Mouse (Mus musculus) ES-Bruce4 (cell line): ENCODE data around the gene Jak2. TPM values are rescaled to one million over a fixed set of nuclear protein-coding genes. Genes with fewer than 3 reads are reported as not detected.

Source experiments
- H3K27ac ChIP-seq: 2 replicates; pipeline ENCODE4 v1.5.1; 2012; ENCODE audit warnings: low read length, inconsistent platforms; ENCODE audit not compliant: insufficient read depth
- H3K27me3 ChIP-seq: 2 replicates; pipeline ENCODE4 v1.6.1; 2012; ENCODE audit warnings: mild to moderate bottlenecking, low read length, inconsistent platforms; ENCODE audit not compliant: control insufficient read depth, poor library complexity, insufficient read depth, severe bottlenecking
- H3K36me3 ChIP-seq: 2 replicates; pipeline ENCODE4 v1.6.1; 2012; ENCODE audit warnings: inconsistent platforms, mild to moderate bottlenecking, low read length, moderate library complexity; ENCODE audit not compliant: control insufficient read depth, poor library complexity, insufficient read depth, severe bottlenecking
- H3K4me1 ChIP-seq: one replicate; pipeline ENCODE4 v1.8.1; 2011; ENCODE audit warnings: low read length; ENCODE audit not compliant: control insufficient read depth, insufficient read depth
- H3K4me3 ChIP-seq: 2 replicates; pipeline ENCODE4 v1.5.1; 2011; ENCODE audit warnings: low read depth, mild to moderate bottlenecking, low read length
- H3K9ac ChIP-seq: 2 replicates; pipeline ENCODE4 v1.6.1; 2012; ENCODE audit warnings: low read depth, mild to moderate bottlenecking, inconsistent platforms; ENCODE audit not compliant: poor library complexity, severe bottlenecking
- H3K9me3 ChIP-seq: replicated peaks from 2 replicates; pipeline ENCODE4 v1.6.1; 2012; ENCODE audit warnings: mild to moderate bottlenecking, low read length, inconsistent platforms; ENCODE audit not compliant: control insufficient read depth, poor library complexity, insufficient read depth, severe bottlenecking
- CTCF ChIP-seq: IDR thresholded peaks from one replicate; pipeline ENCODE4 v1.8.1; 2011; ENCODE audit warnings: low read depth, low read length
- EP300 ChIP-seq: IDR thresholded peaks from 2 replicates; pipeline ENCODE4 v1.6.1; 2011; ENCODE audit warnings: low read depth, low read length; ENCODE audit not compliant: insufficient read depth
- POLR2A ChIP-seq: IDR thresholded peaks from one replicate; pipeline ENCODE4 v1.8.1; 2011; ENCODE audit warnings: low read length; ENCODE audit not compliant: insufficient read depth
- polyA plus RNA-seq: library from polyadenylated mRNA; stranded (reverse); fragments of >200 nt; gene quantifications from 2 replicates; pipeline ENCODE4 v1.2.4, GENCODE M21; 2011; ENCODE audit warnings: low read depth; ENCODE audit not compliant: missing spikeins, insufficient read depth, insufficient read length

Gene Jak2
- polyA plus RNA-seq, 1 experiment, result 12.6 TPM

GRCm38 (mm10) chr19:29215811-29216509 is 35.7 kb upstream of the Jak2 start:
- Histone ChIP-seq H3K9me3 (no peaks in the 10 kb centered on the region), H3K27ac (no peak overlapping the region), H3K4me1 (no peaks in the 10 kb centered on the region), H3K4me3 (no peak overlapping the region), H3K27me3 (no peaks in the 10 kb centered on the region), H3K36me3 (no peaks in the 10 kb centered on the region), H3K9ac (no peak overlapping the region)
- no peak for TF ChIP-seq POLR2A
- no peak for TF ChIP-seq EP300
- no peak for TF ChIP-seq CTCF

GRCm38 (mm10) chr19:29221867-29222266 is 29.8 kb upstream of the Jak2 start:
- Histone ChIP-seq H3K9me3 (no peaks in the 10 kb centered on the region), H3K9ac (no peak overlapping the region), H3K4me1 (no peaks in the 10 kb centered on the region), H3K36me3 (no peaks in the 10 kb centered on the region), H3K27ac (no peak overlapping the region), H3K4me3 (no peak overlapping the region), H3K27me3 (no peaks in the 10 kb centered on the region)
- no peak for TF ChIP-seq EP300

- no peak overlapping the region for H3K9ac ChIP-seq
- TF ChIP-seq CTCF (no peak), EP300 (no peak), POLR2A (no peak)
- H3K4me1 ChIP-seq, result no peaks in the 10 kb centered on the region
- H3K9me3 ChIP-seq, result no peaks in the 10 kb centered on the region
- H3K27ac ChIP-seq, result no peak overlapping the region
- no peaks in the 10 kb centered on the region for H3K36me3 ChIP-seq
- H3K27me3 ChIP-seq, result no peaks in the 10 kb centered on the region; the same call in 1 of the 2 replicates
- H3K4me3 ChIP-seq, result no peak overlapping the region
These were observed 26.7 kb upstream of the Jak2 start for GRCm38 (mm10) chr19:29224968-29225367.

- Histone ChIP-seq H3K4me1 (no peaks in the 10 kb centered on the region), H3K27ac (no peak overlapping the region), H3K36me3 (no peaks in the 10 kb centered on the region), H3K4me3 (no peak overlapping the region), H3K9me3 (no peaks in the 10 kb centered on the region), H3K9ac (no peak overlapping the region), H3K27me3 (no peaks in the 10 kb centered on the region; the same call in 1 of the 2 replicates)
- TF ChIP-seq CTCF, result no peak
- TF ChIP-seq POLR2A, result no peak
- TF ChIP-seq EP300, result no peak
These were observed 24.6 kb upstream of the Jak2 start for GRCm38 (mm10) chr19:29226996-29227395.

GRCm38 (mm10) chr19:29227941-29228590 is 23.6 kb upstream of the Jak2 start:
- Histone ChIP-seq H3K9me3 (no peaks in the 10 kb centered on the region), H3K4me3 (no peak overlapping the region), H3K36me3 (no peaks in the 10 kb centered on the region), H3K9ac (no peak overlapping the region), H3K4me1 (no peaks in the 10 kb centered on the region), H3K27ac (no peak overlapping the region), H3K27me3 (no peaks in the 10 kb centered on the region; the same call in 1 of the 2 replicates)
- TF ChIP-seq EP300 (no peak), POLR2A (no peak), CTCF (no peak)

GRCm38 (mm10) chr19:29228989-29229388 is 22.6 kb upstream of the Jak2 start:
- Histone ChIP-seq H3K4me1 (no peaks in the 10 kb centered on the region), H3K9me3 (no peaks in the 10 kb centered on the region), H3K27me3 (no peaks in the 10 kb centered on the region; the same call in 1 of the 2 replicates), H3K4me3 (no peak overlapping the region), H3K27ac (no peak overlapping the region), H3K9ac (no peak overlapping the region), H3K36me3 (no peaks in the 10 kb centered on the region)
- no peak for TF ChIP-seq POLR2A
- no peak for TF ChIP-seq EP300
- TF ChIP-seq CTCF, result no peak
